Mouse (Mus musculus) liver, adult 10 weeks (tissue): ENCODE measurements around the gene Rassf5. TPM values are rescaled to one million over a fixed set of nuclear protein-coding genes. Genes with fewer than 3 reads are reported as not detected.

ENCODE experiments used
- polyA plus RNA-seq: library from polyadenylated mRNA; stranded (reverse); fragments of 350-450 nt; fragmentation: Illumina TruSeq; extraction: RNeasy Lipid Tissue Mini Kit (QIAGEN cat#74804); gene quantifications from one replicate; pipeline ENCODE4 v1.2.3, GENCODE M21; 2014; ENCODE audit warnings: low read depth, low replicate concordance

Gene Rassf5
- polyA plus RNA-seq, result 7.6 TPM

GRCm38 (mm10) chr1:131245089-131245856, at the start of gene Rassf5:
Gene Rassf5, minus strand, starts transcription at chr1:131245258.

GRCm38 (mm10) chr1:131279456-131279776, 34.4 kb upstream of the Rassf5 start, which contains the start of gene Ikbke:
Gene Ikbke, minus strand, starts transcription at chr1:131279606.

GRCm38 (mm10) chr1:131153018-131153629, 91.9 kb downstream of the Rassf5 start, which contains the start of gene Eif2d:
Gene Eif2d, plus strand, starts transcription at chr1:131153181.

GRCm38 (mm10) chr1:131138191-131139016, 106.7 kb downstream of the Rassf5 start, which contains the start of gene Dyrk3:
Gene Dyrk3, minus strand, starts transcription at chr1:131138340.

Other genes with a start within 250 kb of the Rassf5 start
- not detected for gene Il10, start 225.4 kb downstream of the Rassf5 start, polyA plus RNA-seq
- gene Mapkapk2, start 147.4 kb downstream of the Rassf5 start, polyA plus RNA-seq, result 22.4 TPM
- 0.93 TPM for gene Dyrk3, start 106.9 kb downstream of the Rassf5 start, polyA plus RNA-seq
- gene Eif2d, start 92.1 kb downstream of the Rassf5 start, polyA plus RNA-seq, result 17.3 TPM
- 11.0 TPM for gene Ikbke, start 34.3 kb upstream of the Rassf5 start, polyA plus RNA-seq